Mouse (Mus musculus): ENCODE measurements around the gene Serpina1e. TPM values are rescaled to one million over a fixed set of nuclear protein-coding genes. Genes with fewer than 3 reads are reported as not detected.
"Not testable (repeated sequence)": the region's sequence is repeated elsewhere in the genome, so short reads cannot be mapped to it uniquely, and the experiment has no call there.

Gene Serpina1e
- total and polyA plus RNA-seq, 3 experiments = not detected

GRCm38 (mm10) chr12:103952972-103953371 lies 5.8 kb downstream of the Serpina1e start:
- H3K4me3 ChIP-seq (ENCODE audit: control insufficient read depth in 1 of 2, insufficient read depth in 1 of 2, low read depth in 2 of 2, low read length in 2 of 2); H3K36me3 ChIP-seq (ENCODE audit: control insufficient read depth in 1 of 2, insufficient read depth in 2 of 2, low read length in 2 of 2); H3K9me3 ChIP-seq (replicated peaks; ENCODE audit: insufficient read depth, low read length); H3K9ac ChIP-seq (ENCODE audit: control insufficient read depth, low read depth, low read length, poor library complexity, severe bottlenecking); H3K4me1 ChIP-seq (ENCODE audit: control insufficient read depth in 1 of 2, insufficient read depth in 2 of 2, low read length in 2 of 2); H3K27ac ChIP-seq (ENCODE audit: control insufficient read depth, low read depth, low read length); H3K27me3 ChIP-seq (ENCODE audit: control insufficient read depth in 1 of 2, insufficient read depth in 2 of 2, low read length in 2 of 2); H3K79me2 ChIP-seq (ENCODE audit: control insufficient read depth, insufficient read depth, low read length, poor library complexity); DNase-seq (ENCODE audit: low read depth, low spot score): not testable (repeated sequence)

GRCm38 (mm10) chr12:103946243-103946642 lies 12.5 kb downstream of the Serpina1e start:
- no peak for DNase-seq (ENCODE audit: low read depth, low spot score)
- H3K4me1 ChIP-seq (ENCODE audit: control insufficient read depth in 1 of 2, insufficient read depth in 2 of 2, low read length in 2 of 2) = no peaks in the 10 kb centered on the region
- no peak overlapping the region for H3K27ac ChIP-seq (ENCODE audit: control insufficient read depth, low read depth, low read length)
- no peaks in the 10 kb centered on the region for H3K36me3 ChIP-seq (ENCODE audit: control insufficient read depth in 1 of 2, insufficient read depth in 2 of 2, low read length in 2 of 2)
- no peak overlapping the region for H3K9ac ChIP-seq (ENCODE audit: control insufficient read depth, low read depth, low read length, poor library complexity, severe bottlenecking)
- H3K27me3 ChIP-seq (ENCODE audit: control insufficient read depth in 1 of 2, insufficient read depth in 2 of 2, low read length in 2 of 2) = no peaks in the 10 kb centered on the region
- H3K4me3 ChIP-seq (ENCODE audit: control insufficient read depth in 1 of 2, insufficient read depth in 1 of 2, low read depth in 2 of 2, low read length in 2 of 2) = no peak overlapping the region
- TF ChIP-seq TCF12 (IDR thresholded peaks at IDR 0.05; ENCODE audit: low read depth, low read length) = no peak
- TF ChIP-seq EP300 (IDR thresholded peaks at IDR 0.05; ENCODE audit: low read depth in 1 of 2, low read length in 2 of 2) = no peak
- TF ChIP-seq MYB (IDR thresholded peaks at IDR 0.05; ENCODE audit: low read depth, low read length) = no peak
- TF ChIP-seq CHD2 (IDR thresholded peaks at IDR 0.05; ENCODE audit: low read length) = no peak
- no peak for TF ChIP-seq GATA1 (IDR thresholded peaks at IDR 0.05; ENCODE audit: low read depth, low read length)
- no peak for TF ChIP-seq MEF2A (IDR thresholded peaks at IDR 0.05; ENCODE audit: extremely low read depth, insufficient replicate concordance, low read depth, low read length, poor library complexity, severe bottlenecking)
- no peak for TF ChIP-seq POLR2A (IDR thresholded peaks at IDR 0.05; ENCODE audit: control insufficient read depth in 1 of 2, insufficient read depth in 1 of 2, low read depth in 1 of 2, low read length in 2 of 2, poor library complexity in 1 of 2)
- TF ChIP-seq MAX (IDR thresholded peaks at IDR 0.05; ENCODE audit: low read length) = no peak
- no peak for TF ChIP-seq CHD1 (IDR thresholded peaks at IDR 0.05; ENCODE audit: low read depth, low read length)
- TF ChIP-seq NELFE (IDR thresholded peaks at IDR 0.05; ENCODE audit: low read depth, low read length) = no peak
- no peak for TF ChIP-seq KAT2A (conservative IDR thresholded peaks at IDR 0.05; ENCODE audit: low read depth, low read length)
- TF ChIP-seq NRF1 (IDR thresholded peaks at IDR 0.05; ENCODE audit: insufficient read depth, low read depth, low read length, poor library complexity, severe bottlenecking) = no peak
- TF ChIP-seq RAD21 (IDR thresholded peaks at IDR 0.05; ENCODE audit: low read depth, low read length) = no peak
- no peak for TF ChIP-seq ELF1 (IDR thresholded peaks at IDR 0.05; ENCODE audit: low read depth, low read length)
- no peaks in the 10 kb centered on the region for H3K79me2 ChIP-seq (ENCODE audit: control insufficient read depth, insufficient read depth, low read length, poor library complexity)
- no peaks in the 10 kb centered on the region for H3K9me3 ChIP-seq (replicated peaks; ENCODE audit: insufficient read depth, low read length)

GRCm38 (mm10) chr12:103909181-103909580 lies 49.6 kb downstream of the Serpina1e start:
- H3K4me3 ChIP-seq (ENCODE audit: control insufficient read depth in 1 of 2, insufficient read depth in 1 of 2, low read depth in 2 of 2, low read length in 2 of 2); H3K4me1 ChIP-seq (ENCODE audit: control insufficient read depth in 1 of 2, insufficient read depth in 2 of 2, low read length in 2 of 2); H3K36me3 ChIP-seq (ENCODE audit: control insufficient read depth in 1 of 2, insufficient read depth in 2 of 2, low read length in 2 of 2); H3K9me3 ChIP-seq (replicated peaks; ENCODE audit: insufficient read depth, low read length); H3K9ac ChIP-seq (ENCODE audit: control insufficient read depth, low read depth, low read length, poor library complexity, severe bottlenecking); H3K27me3 ChIP-seq (ENCODE audit: control insufficient read depth in 1 of 2, insufficient read depth in 2 of 2, low read length in 2 of 2); H3K27ac ChIP-seq (ENCODE audit: control insufficient read depth, low read depth, low read length); DNase-seq (ENCODE audit: low read depth, low spot score); H3K79me2 ChIP-seq (ENCODE audit: control insufficient read depth, insufficient read depth, low read length, poor library complexity): not testable (repeated sequence)

DNA sequence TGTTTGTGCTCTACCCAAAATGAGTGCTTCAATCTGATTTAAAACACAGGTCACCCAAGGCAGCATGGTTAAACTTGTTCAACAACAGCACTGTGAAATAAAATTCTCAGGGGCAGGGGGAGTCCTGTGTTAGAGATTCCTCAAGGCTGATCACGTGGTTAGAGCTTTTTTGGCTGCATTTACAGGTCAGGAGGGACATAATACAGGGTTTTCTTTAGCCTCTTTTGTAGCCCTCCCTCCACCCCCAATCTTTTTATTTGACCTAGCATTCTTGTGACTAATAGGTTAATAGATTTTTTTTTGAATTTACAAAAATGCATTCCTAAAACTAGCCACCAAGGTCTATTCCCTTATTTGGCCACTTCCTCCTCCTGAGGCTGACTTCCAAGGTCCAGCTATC lies 51.0 kb downstream of the Serpina1e start:
- not testable (repeated sequence) for H3K27ac ChIP-seq (ENCODE audit: control insufficient read depth, low read depth, low read length); H3K27me3 ChIP-seq (ENCODE audit: control insufficient read depth in 1 of 2, insufficient read depth in 2 of 2, low read length in 2 of 2); H3K9ac ChIP-seq (ENCODE audit: control insufficient read depth, low read depth, low read length, poor library complexity, severe bottlenecking); H3K79me2 ChIP-seq (ENCODE audit: control insufficient read depth, insufficient read depth, low read length, poor library complexity); DNase-seq (ENCODE audit: low read depth, low spot score); H3K9me3 ChIP-seq (replicated peaks; ENCODE audit: insufficient read depth, low read length); H3K4me3 ChIP-seq (ENCODE audit: control insufficient read depth in 1 of 2, insufficient read depth in 1 of 2, low read depth in 2 of 2, low read length in 2 of 2); H3K4me1 ChIP-seq (ENCODE audit: control insufficient read depth in 1 of 2, insufficient read depth in 2 of 2, low read length in 2 of 2); H3K36me3 ChIP-seq (ENCODE audit: control insufficient read depth in 1 of 2, insufficient read depth in 2 of 2, low read length in 2 of 2)

DNA sequence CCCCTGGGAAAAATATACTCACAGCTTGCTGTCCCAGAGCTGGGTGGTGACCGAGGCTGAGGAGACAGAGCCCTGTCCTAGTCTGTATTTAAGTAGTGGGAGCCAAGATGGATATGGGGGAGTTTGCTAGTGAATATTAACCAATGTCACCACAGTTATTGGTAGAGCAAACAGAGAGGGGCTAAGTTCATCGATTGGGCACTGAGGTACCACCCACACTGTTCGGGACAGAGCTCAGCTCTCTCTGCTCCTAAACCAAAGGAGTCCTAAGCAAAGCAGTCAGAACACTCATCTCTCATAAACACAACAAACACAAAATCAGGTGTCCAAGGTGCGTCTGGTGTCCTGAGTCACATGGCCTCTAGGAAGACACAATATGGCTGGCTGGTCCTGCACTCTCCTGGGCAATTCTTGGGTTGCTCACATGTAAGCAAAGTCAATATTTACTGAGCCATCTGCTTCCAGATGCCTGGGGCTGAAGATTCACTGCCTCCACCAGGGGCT lies 53.9 kb downstream of the Serpina1e start, which contains the start of gene Serpina1c:
TSS of gene Serpina1c (minus strand) at position 51 of the 504 bp plus-strand sequence.
- not testable (repeated sequence) for H3K9ac ChIP-seq (ENCODE audit: control insufficient read depth, low read depth, low read length, poor library complexity, severe bottlenecking); H3K4me1 ChIP-seq (ENCODE audit: control insufficient read depth in 1 of 2, insufficient read depth in 2 of 2, low read length in 2 of 2); H3K79me2 ChIP-seq (ENCODE audit: control insufficient read depth, insufficient read depth, low read length, poor library complexity); H3K9me3 ChIP-seq (replicated peaks; ENCODE audit: insufficient read depth, low read length); H3K27me3 ChIP-seq (ENCODE audit: control insufficient read depth in 1 of 2, insufficient read depth in 2 of 2, low read length in 2 of 2); H3K4me3 ChIP-seq (ENCODE audit: control insufficient read depth in 1 of 2, insufficient read depth in 1 of 2, low read depth in 2 of 2, low read length in 2 of 2); H3K27ac ChIP-seq (ENCODE audit: control insufficient read depth, low read depth, low read length); DNase-seq (ENCODE audit: low read depth, low spot score); H3K36me3 ChIP-seq (ENCODE audit: control insufficient read depth in 1 of 2, insufficient read depth in 2 of 2, low read length in 2 of 2)

Data from MEL (cell line).